Mouse (Mus musculus) lung, adult 2 months (tissue): ENCODE results near the gene Cyb561d2.

Experiments used
- CTCF ChIP-seq: fragments of 200-500 bp; IDR thresholded peaks from 2 replicates; pipeline ENCODE4 v1.5.1; 2011; ENCODE audit warnings: mild to moderate bottlenecking, low read length, control low read depth; ENCODE audit not compliant: insufficient read depth
- POLR2A ChIP-seq: fragments of 200-500 bp; IDR thresholded peaks from 2 replicates; pipeline ENCODE4 v1.6.1; 2011; ENCODE audit warnings: low read depth, mild to moderate bottlenecking, control low read depth, low read length, borderline replicate concordance; ENCODE audit errors: extremely low read depth

GRCm38 (mm10) chr9:107541005-107541404 is 988 bp downstream of the Cyb561d2 start:
- no peak for TF ChIP-seq CTCF
- TF ChIP-seq POLR2A: no peak
